Mouse (Mus musculus): ENCODE measurements at regions not wholly inside any gene's neighbourhood (a gene's known extent, or its start where the extent isn't known, plus 50 kb on each side); places are given as distances from the start of the nearest gene placed in this dataset.

- ATAC-seq (ENCODE audit: insufficient number of reproducible peaks, low FRiP score, low TSS enrichment): no peak
Measured at GRCm38 (mm10) chr11:19073265-19073664, 54.5 kb upstream of the Meis1 start.

- ATAC-seq (ENCODE audit: insufficient number of reproducible peaks, low FRiP score, low TSS enrichment): no peak
Measured at GRCm38 (mm10) chr11:19073887-19074564, 55.2 kb upstream of the Meis1 start.

- ATAC-seq (ENCODE audit: insufficient number of reproducible peaks, low FRiP score, low TSS enrichment): no peak
Measured at GRCm38 (mm10) chr11:19091101-19091857, 72.5 kb upstream of the Meis1 start.

GRCm38 (mm10) chr11:19092967-19093745 lies 74.4 kb upstream of the Meis1 start:
- no peak for ATAC-seq (ENCODE audit: insufficient number of reproducible peaks, low FRiP score, low TSS enrichment)

GRCm38 (mm10) chr11:19093749-19094148 lies 75.0 kb upstream of the Meis1 start:
- ATAC-seq (ENCODE audit: insufficient number of reproducible peaks, low FRiP score, low TSS enrichment): no peak

GRCm38 (mm10) chr11:19094183-19094582 lies 75.4 kb upstream of the Meis1 start:
- no peak for ATAC-seq (ENCODE audit: insufficient number of reproducible peaks, low FRiP score, low TSS enrichment)

- no peak for ATAC-seq (ENCODE audit: insufficient number of reproducible peaks, low FRiP score, low TSS enrichment)
Measured at GRCm38 (mm10) chr11:19102981-19103568, 84.3 kb upstream of the Meis1 start.

GRCm38 (mm10) chr11:19107180-19107579 lies 88.4 kb upstream of the Meis1 start:
- no peak for ATAC-seq (ENCODE audit: insufficient number of reproducible peaks, low FRiP score, low TSS enrichment)

GRCm38 (mm10) chr11:19109055-19109454 lies 90.3 kb upstream of the Meis1 start:
- ATAC-seq (ENCODE audit: insufficient number of reproducible peaks, low FRiP score, low TSS enrichment): no peak

- ATAC-seq (ENCODE audit: insufficient number of reproducible peaks, low FRiP score, low TSS enrichment): no peak
Measured at GRCm38 (mm10) chr11:19111916-19112575, 93.3 kb upstream of the Meis1 start.

- ATAC-seq (ENCODE audit: insufficient number of reproducible peaks, low FRiP score, low TSS enrichment): no peak
Measured at GRCm38 (mm10) chr11:19117121-19117520, 98.3 kb upstream of the Meis1 start.

GRCm38 (mm10) chr11:19118258-19118657 lies 99.5 kb upstream of the Meis1 start:
- no peak for ATAC-seq (ENCODE audit: insufficient number of reproducible peaks, low FRiP score, low TSS enrichment)

GRCm38 (mm10) chr11:19119927-19120827 lies 101.4 kb upstream of the Meis1 start:
- no peak for ATAC-seq (ENCODE audit: insufficient number of reproducible peaks, low FRiP score, low TSS enrichment)

- no peak for ATAC-seq (ENCODE audit: insufficient number of reproducible peaks, low FRiP score, low TSS enrichment)
Measured at GRCm38 (mm10) chr11:19120871-19121270, 102.1 kb upstream of the Meis1 start.

GRCm38 (mm10) chr11:19135375-19136050 lies 116.7 kb upstream of the Meis1 start:
- no peak for ATAC-seq (ENCODE audit: insufficient number of reproducible peaks, low FRiP score, low TSS enrichment)

GRCm38 (mm10) chr11:19138423-19138822 lies 119.6 kb upstream of the Meis1 start:
- ATAC-seq (ENCODE audit: insufficient number of reproducible peaks, low FRiP score, low TSS enrichment): no peak

- ATAC-seq (ENCODE audit: insufficient number of reproducible peaks, low FRiP score, low TSS enrichment): no peak
Measured at GRCm38 (mm10) chr11:19138831-19139230, 120.0 kb upstream of the Meis1 start.

GRCm38 (mm10) chr11:19143267-19144000 lies 124.6 kb upstream of the Meis1 start:
- ATAC-seq (ENCODE audit: insufficient number of reproducible peaks, low FRiP score, low TSS enrichment): no peak

Data from cerebellum, adult (tissue).